Mouse (Mus musculus): ENCODE data around the gene Fam222b. TPM values are rescaled to one million over a fixed set of nuclear protein-coding genes. Genes with fewer than 3 reads are reported as not detected.
"Not testable (repeated sequence)": the region's sequence is repeated elsewhere in the genome, so short reads cannot be mapped to it uniquely, and the experiment has no call there.

Gene Fam222b
- polyA plus RNA-seq, 1 experiment from 2014 or later: 13.3 TPM

- Histone ChIP-seq H3K9ac (ENCODE audit: low read depth, low read length) (peak overlapping the region; percentile 81), H3K27ac (peak overlapping the region; percentile 19; the same call in 1 of the 2 replicates), H3K4me2 (ENCODE audit: low read length) (peak overlapping the region; percentile 78), H3K27me3 (ENCODE audit: insufficient read depth, low read length) (no peaks in the 10 kb centered on the region), H3K36me3 (ENCODE audit: insufficient read depth, low read length) (peaks cover 19% of the 10 kb centered on the region; the same call in 1 of the 2 replicates), H3K4me3 (replicated peaks; ENCODE audit: low read depth, low read length) (peak overlapping the region; percentile 68), H3K4me1 (replicated peaks; ENCODE audit: insufficient read depth, low read length) (peaks cover 22% of the 10 kb centered on the region), H3K9me3 (replicated peaks; ENCODE audit: low read length) (no peaks in the 10 kb centered on the region)
- DNase-seq (ENCODE audit: low spot score) (no peak), ATAC-seq (replicated peaks; ENCODE audit: low FRiP score, low read depth) (no peak)
- no peak for TF ChIP-seq CTCF (IDR thresholded peaks at IDR 0.05; ENCODE audit: low read depth)
- 3% methylated on average over 7 of the region's 7 CpGs for WGBS
Measured at GRCm38 (mm10) chr11:78182450-78182849, 88.0 kb downstream of the Fam222b start.

- peak; percentile 57 for TF ChIP-seq CTCF (IDR thresholded peaks at IDR 0.05; ENCODE audit: low read depth)
- DNase-seq (ENCODE audit: low spot score): peak; percentile 99
- Histone ChIP-seq H3K4me1 (replicated peaks; ENCODE audit: insufficient read depth, low read length) (peaks cover 22% of the 10 kb centered on the region), H3K4me3 (replicated peaks; ENCODE audit: low read depth, low read length) (peak within 1 kb of the TSS; percentile 68), H3K27me3 (ENCODE audit: insufficient read depth, low read length) (no peaks in the 10 kb centered on the region), H3K4me2 (ENCODE audit: low read length) (peak within 1 kb of the TSS; percentile 78), H3K36me3 (ENCODE audit: insufficient read depth, low read length) (peaks cover 19% of the 10 kb centered on the region; the same call in 1 of the 2 replicates), H3K9me3 (replicated peaks; ENCODE audit: low read length) (no peaks in the 10 kb centered on the region), H3K27ac (peak within 1 kb of the TSS; percentile 87), H3K9ac (ENCODE audit: low read depth, low read length) (peak within 1 kb of the TSS; percentile 81)
- under 1% methylated on average over 38 of the region's 38 CpGs for WGBS
- ATAC-seq (replicated peaks; ENCODE audit: low FRiP score, low read depth): peak; percentile 88
Measured at GRCm38 (mm10) chr11:78182961-78183844, 88.7 kb downstream of the Fam222b start, which contains the start of gene Rpl23a. Rpl23a (minus strand) TSS chr11:78183584.

DNA sequence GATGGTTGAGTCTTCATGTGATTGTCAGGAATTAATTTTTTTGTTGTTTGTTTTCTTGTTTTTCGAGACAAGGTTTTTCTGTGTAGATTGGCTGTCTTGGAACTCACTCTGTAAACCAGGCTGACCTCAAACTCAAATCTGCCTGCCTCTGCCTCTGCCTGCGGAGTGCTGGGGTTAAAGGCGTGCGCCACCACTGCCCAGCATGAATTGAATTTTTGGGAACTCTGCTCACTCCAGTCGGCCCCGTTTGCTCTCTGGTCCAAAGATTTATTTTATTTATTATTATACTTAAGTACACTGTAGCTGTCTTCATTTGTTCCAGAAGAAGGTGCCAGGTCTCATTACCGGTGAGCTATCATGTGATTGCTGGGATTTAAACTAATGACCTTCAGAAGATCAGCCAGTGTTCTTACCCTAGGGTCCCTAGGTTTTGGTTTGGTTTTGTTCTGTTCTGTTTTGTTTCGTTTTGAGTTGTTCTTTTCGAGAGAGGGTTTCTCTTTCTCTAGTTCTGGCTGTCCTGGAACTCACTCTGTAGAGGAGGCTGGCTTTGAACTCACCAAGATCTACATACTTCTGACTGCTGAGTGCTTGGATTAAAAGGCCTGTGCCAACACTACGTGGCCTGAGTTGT, 89.5 kb downstream of the Fam222b start:
- Histone ChIP-seq H3K9ac (ENCODE audit: low read depth, low read length) (no peak overlapping the region; the same call in 1 of the 2 replicates), H3K27ac (0 out of 2 replicates have a peak overlapping the region, but pooled peaks have one; percentile 19), H3K27me3 (ENCODE audit: insufficient read depth, low read length) (no peaks in the 10 kb centered on the region), H3K4me2 (ENCODE audit: low read length) (peak overlapping the region; percentile 78), H3K4me3 (replicated peaks; ENCODE audit: low read depth, low read length) (peak overlapping the region; percentile 68; the same call in 1 of the 2 replicates), H3K9me3 (replicated peaks; ENCODE audit: low read length) (no peaks in the 10 kb centered on the region), H3K36me3 (ENCODE audit: insufficient read depth, low read length) (peaks cover 19% of the 10 kb centered on the region; the same call in 1 of the 2 replicates), H3K4me1 (replicated peaks; ENCODE audit: insufficient read depth, low read length) (peaks cover 22% of the 10 kb centered on the region)
- TF ChIP-seq CTCF (IDR thresholded peaks at IDR 0.05; ENCODE audit: low read depth): no peak
- 51% methylated on average over 10 of the region's 10 CpGs for WGBS
- no peak for DNase-seq (ENCODE audit: low spot score)
- no peak for ATAC-seq (replicated peaks; ENCODE audit: low FRiP score, low read depth)

GRCm38 (mm10) chr11:78184702-78185101, 90.2 kb downstream of the Fam222b start:
- H3K27ac ChIP-seq; ATAC-seq (replicated peaks; ENCODE audit: low FRiP score, low read depth); H3K9ac ChIP-seq (ENCODE audit: low read depth, low read length); H3K4me3 ChIP-seq (replicated peaks; ENCODE audit: low read depth, low read length); DNase-seq (ENCODE audit: low spot score); H3K27me3 ChIP-seq (ENCODE audit: insufficient read depth, low read length); H3K9me3 ChIP-seq (replicated peaks; ENCODE audit: low read length); H3K4me2 ChIP-seq (ENCODE audit: low read length): not testable (repeated sequence)
- Histone ChIP-seq H3K36me3 (ENCODE audit: insufficient read depth, low read length) (peaks cover 19% of the 10 kb centered on the region; the same call in 1 of the 2 replicates), H3K4me1 (replicated peaks; ENCODE audit: insufficient read depth, low read length) (peaks cover 21% of the 10 kb centered on the region)
- WGBS: 89% methylated on average over 6 of the region's 6 CpGs

GRCm38 (mm10) chr11:78188331-78189233, 94.1 kb downstream of the Fam222b start, which contains the start of gene Rab34:
Rab34 (plus strand) TSS chr11:78188430.
- DNase-seq (ENCODE audit: low spot score) (peak; percentile 94), ATAC-seq (replicated peaks; ENCODE audit: low FRiP score, low read depth) (peak; percentile 61)
- under 1% methylated on average over 69 of the region's 80 CpGs for WGBS
- 0 out of 2 replicates have a peak, but pooled peaks have one; percentile 4 for TF ChIP-seq CTCF (IDR thresholded peaks at IDR 0.05; ENCODE audit: low read depth)
- Histone ChIP-seq H3K4me3 (replicated peaks; ENCODE audit: low read depth, low read length) (peak within 1 kb of the TSS; percentile 78), H3K4me1 (replicated peaks; ENCODE audit: insufficient read depth, low read length) (peaks cover 11% of the 10 kb centered on the region), H3K4me2 (ENCODE audit: low read length) (peak within 1 kb of the TSS; percentile 82), H3K27ac (peak within 1 kb of the TSS; percentile 99), H3K9ac (ENCODE audit: low read depth, low read length) (peak within 1 kb of the TSS; percentile 94), H3K36me3 (ENCODE audit: insufficient read depth, low read length) (peaks cover 21% of the 10 kb centered on the region), H3K27me3 (ENCODE audit: insufficient read depth, low read length) (no peaks in the 10 kb centered on the region), H3K9me3 (replicated peaks; ENCODE audit: low read length) (no peaks in the 10 kb centered on the region)

All from kidney, postnatal 0 days (tissue).